Mouse (Mus musculus): ENCODE data around the gene Acvr1b.

DNA sequence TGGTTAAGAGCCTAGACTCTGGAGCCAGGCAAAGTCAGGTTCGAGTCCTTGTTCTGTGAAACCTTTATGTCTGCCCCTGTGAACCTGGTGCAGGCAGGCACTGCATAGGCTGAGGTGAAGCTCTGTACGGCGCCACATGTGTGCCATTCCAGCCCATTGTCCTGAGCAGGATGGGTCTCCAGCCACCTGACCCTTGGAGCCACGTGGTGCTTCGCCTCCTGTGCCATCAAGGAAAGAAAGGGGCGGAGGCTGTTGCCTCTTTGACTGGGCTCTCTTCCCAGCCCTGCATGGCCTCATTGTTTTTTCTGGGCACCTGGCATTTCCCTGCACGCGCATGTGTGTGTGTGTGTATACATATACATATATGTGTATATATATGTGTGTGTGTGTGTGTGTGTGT, 66.0 kb downstream of the Acvr1b start:
- TF ChIP-seq FLI1 (IDR thresholded peaks at IDR 0.05; ENCODE audit: low read length) (no peak), GATA1 (IDR thresholded peaks at IDR 0.05; ENCODE audit: borderline replicate concordance, low read length) (no peak)

Measured in megakaryocyte, embryonic 14.5 days (primary cell).